Mouse (Mus musculus) thymus, adult 2 months (tissue): ENCODE measurements at regions not wholly inside any gene's neighbourhood (a gene's known extent, or its start where the extent isn't known, plus 50 kb on each side); places are given as distances from the start of the nearest gene placed in this dataset.

ENCODE experiments used
- DNase-seq: peaks from one replicate; pipeline ENCODE4 v3.0.0; 2021
- H3K27ac ChIP-seq: fragments of 200-500 bp; 2 replicates; pipeline ENCODE4 v1.5.1; 2012; ENCODE audit warnings: low read length, control low read depth; ENCODE audit not compliant: control insufficient read depth, insufficient read depth
- H3K27me3 ChIP-seq: fragments of 200-500 bp; 2 replicates; pipeline ENCODE4 v1.6.1; 2012; ENCODE audit warnings: mild to moderate bottlenecking, low read length, moderate library complexity, mixed read lengths; ENCODE audit not compliant: control insufficient read depth, insufficient read depth
- H3K36me3 ChIP-seq: fragments of 200-500 bp; 2 replicates; pipeline ENCODE4 v1.6.1; 2012; ENCODE audit warnings: mild to moderate bottlenecking, low read length, moderate library complexity; ENCODE audit not compliant: control insufficient read depth, insufficient read depth
- H3K4me1 ChIP-seq: fragments of 200-500 bp; replicated peaks from 2 replicates; pipeline ENCODE4 v1.6.1; 2012; ENCODE audit warnings: low read length; ENCODE audit not compliant: control insufficient read depth, insufficient read depth
- H3K4me3 ChIP-seq: fragments of 200-500 bp; 2 replicates; pipeline ENCODE4 v1.5.1; 2012; ENCODE audit warnings: mild to moderate bottlenecking, low read length, control low read depth, moderate library complexity; ENCODE audit not compliant: control insufficient read depth, insufficient read depth
- CTCF ChIP-seq: fragments of 200-500 bp; IDR thresholded peaks from 2 replicates; pipeline ENCODE4 v1.5.1; 2012; ENCODE audit warnings: mild to moderate bottlenecking, control low read depth, low read length, moderate library complexity, borderline replicate concordance; ENCODE audit not compliant: control insufficient read depth, poor library complexity, insufficient read depth; ENCODE audit errors: extremely low read depth
- POLR2A ChIP-seq: fragments of 200-500 bp; IDR thresholded peaks from 2 replicates; pipeline ENCODE4 v1.6.1; 2012; ENCODE audit warnings: mild to moderate bottlenecking, low read length, control low read depth, moderate library complexity; ENCODE audit not compliant: control insufficient read depth, poor library complexity, insufficient read depth; ENCODE audit errors: extremely low read depth
- WGBS: fragments of 180-500 bp; shearing (Covaris S2); methylation state at CpG from one replicate; pipeline ENCODE4 v1.1.7; 2018; 5-methylcytosine and 5-hydroxymethylcytosine counted together

- H3K27ac ChIP-seq, result no peak overlapping the region
- no peaks in the 10 kb centered on the region for H3K27me3 ChIP-seq
- peaks cover 5% of the 10 kb centered on the region for H3K4me1 ChIP-seq
- DNase-seq, result peak; percentile 55
- no peaks in the 10 kb centered on the region for H3K36me3 ChIP-seq
- 68% methylated on average over 5 of the region's 5 CpGs for WGBS
- TF ChIP-seq CTCF, result no peak
- TF ChIP-seq POLR2A, result no peak
- H3K4me3 ChIP-seq, result no peak overlapping the region
These were observed 255.6 kb upstream of the Gm5148 start for GRCm38 (mm10) chr3:37979871-37980270.

- TF ChIP-seq CTCF, result no peak
- no peak for TF ChIP-seq POLR2A
- H3K27me3 ChIP-seq, result no peaks in the 10 kb centered on the region
- 2% methylated on average over 6 of the region's 6 CpGs for WGBS
- DNase-seq, result peak; percentile 30
- H3K36me3 ChIP-seq, result no peaks in the 10 kb centered on the region
- H3K27ac ChIP-seq, result no peak overlapping the region
- no peak overlapping the region for H3K4me3 ChIP-seq
- H3K4me1 ChIP-seq, result peaks cover 5% of the 10 kb centered on the region
These were observed 254.2 kb upstream of the Gm5148 start for GRCm38 (mm10) chr3:37978481-37978880.

- WGBS, result 77% methylated on average over 3 of the region's 3 CpGs
- TF ChIP-seq POLR2A (no peak), CTCF (no peak)
- Histone ChIP-seq H3K36me3 (no peaks in the 10 kb centered on the region), H3K27me3 (no peaks in the 10 kb centered on the region), H3K4me3 (no peak overlapping the region), H3K27ac (no peak overlapping the region), H3K4me1 (peaks cover 5% of the 10 kb centered on the region)
- DNase-seq, result no peak
These were observed 253.2 kb upstream of the Gm5148 start for GRCm38 (mm10) chr3:37977453-37977852.

GRCm38 (mm10) chr3:37976566-37976965 is 252.3 kb upstream of the Gm5148 start:
- no peaks in the 10 kb centered on the region for H3K27me3 ChIP-seq
- H3K27ac ChIP-seq, result no peak overlapping the region
- no peak overlapping the region for H3K4me3 ChIP-seq
- peaks cover 5% of the 10 kb centered on the region for H3K4me1 ChIP-seq
- TF ChIP-seq CTCF (no peak), POLR2A (no peak)
- WGBS, result 64% methylated on average over 13 of the region's 13 CpGs
- DNase-seq, result no peak
- no peaks in the 10 kb centered on the region for H3K36me3 ChIP-seq

GRCm38 (mm10) chr3:37975194-37975756 is 251.0 kb upstream of the Gm5148 start:
- no peak overlapping the region for H3K27ac ChIP-seq
- H3K4me1 ChIP-seq, result peaks cover 5% of the 10 kb centered on the region
- DNase-seq, result no peak
- H3K27me3 ChIP-seq, result no peaks in the 10 kb centered on the region
- no peak overlapping the region for H3K4me3 ChIP-seq
- no peaks in the 10 kb centered on the region for H3K36me3 ChIP-seq
- WGBS, result 30% methylated on average over 11 of the region's 11 CpGs
- TF ChIP-seq CTCF (no peak), POLR2A (no peak)

- no peaks in the 10 kb centered on the region for H3K27me3 ChIP-seq
- DNase-seq, result no peak
- H3K4me3 ChIP-seq, result no peak overlapping the region
- TF ChIP-seq CTCF (no peak), POLR2A (no peak)
- no peak overlapping the region for H3K27ac ChIP-seq
- H3K36me3 ChIP-seq, result no peaks in the 10 kb centered on the region
- WGBS, result 87% methylated on average over 3 of the region's 3 CpGs
- H3K4me1 ChIP-seq, result peaks cover 3% of the 10 kb centered on the region
These were observed 248.6 kb upstream of the Gm5148 start for GRCm38 (mm10) chr3:37972931-37973330.

GRCm38 (mm10) chr3:37971240-37971639 is 246.9 kb upstream of the Gm5148 start:
- no peak for DNase-seq
- no peak overlapping the region for H3K27ac ChIP-seq
- H3K36me3 ChIP-seq, result no peaks in the 10 kb centered on the region
- H3K4me1 ChIP-seq, result no peaks in the 10 kb centered on the region; the same call in 1 of the 2 replicates
- WGBS, result 97% methylated on average over 2 of the region's 2 CpGs
- TF ChIP-seq CTCF, result no peak
- no peak for TF ChIP-seq POLR2A
- H3K4me3 ChIP-seq, result no peak overlapping the region
- H3K27me3 ChIP-seq, result no peaks in the 10 kb centered on the region
